Mouse (Mus musculus) MEL (cell line): ENCODE measurements around the gene Lpar5.

Experiments
- CTCF ChIP-seq, 3 experiments: IDR thresholded peaks in 2 of 3; conservative IDR thresholded peaks in 1 of 3; 2 replicates each; pipeline ENCODE4 v1.5.1; 2011 to 2012; ENCODE audit warnings: low read length in 3 of 3, low read depth in 2 of 3, mild to moderate bottlenecking in 2 of 3, improper control_type of control experiment in 1 of 3, inconsistent platforms in 1 of 3, mixed read lengths in 1 of 3, moderate library complexity in 1 of 3; ENCODE audit not compliant: control insufficient read depth in 1 of 3, insufficient read depth in 1 of 3, poor library complexity in 1 of 3, severe bottlenecking in 1 of 3
- POLR2A ChIP-seq, 2 experiments: IDR thresholded peaks; 2 replicates each; pipeline ENCODE4 v1.6.1; 2011 to 2012; ENCODE audit warnings: low read length in 2 of 2, mild to moderate bottlenecking in 2 of 2, control low read depth in 1 of 2, improper control_type of control experiment in 1 of 2, low read depth in 1 of 2, moderate library complexity in 1 of 2; ENCODE audit not compliant: control insufficient read depth in 1 of 2, insufficient read depth in 1 of 2, poor library complexity in 1 of 2
- TAL1 ChIP-seq: IDR thresholded peaks from 2 replicates; pipeline ENCODE4 v1.6.1; 2012; ENCODE audit warnings: mild to moderate bottlenecking, inconsistent platforms, low read length, moderate library complexity, mixed read lengths

GRCm38 (mm10) chr6:125081797-125082560, 14.3 kb downstream of the Lpar5 start:
- TF ChIP-seq POLR2A (IDR thresholded peaks at IDR 0.05; ENCODE audit: control insufficient read depth in 1 of 2, insufficient read depth in 1 of 2, low read depth in 1 of 2, low read length in 2 of 2, poor library complexity in 1 of 2) (no peak), TAL1 (no peak), CTCF (IDR thresholded peaks at IDR 0.05 in 2 of 3, conservative IDR thresholded peaks at IDR 0.05 in 1 of 3; ENCODE audit: control insufficient read depth in 1 of 3, insufficient read depth in 1 of 3, low read depth in 2 of 3, low read length in 3 of 3, poor library complexity in 1 of 3, severe bottlenecking in 1 of 3) (peak; percentile 19 to 55 (median 40); a peak in 5 of 6 replicates)
